Mouse (Mus musculus): ENCODE data around the gene Grb2. TPM values are rescaled to one million over a fixed set of nuclear protein-coding genes. Genes with fewer than 3 reads are reported as not detected.

The Grb2 gene
- polyA plus RNA-seq, 1 experiment from 2014 or later = 52.5 TPM

Other genes with a start within 250 kb of the Grb2 start
- 0.09 and 0.26 TPM in 2 replicates for gene Slc16a5, start 246.1 kb downstream of the Grb2 start, polyA plus RNA-seq (2014; fragmentation: Nextera tagmentation; extraction: Ambion mirVana)
- gene Armc7, start 232.9 kb downstream of the Grb2 start, polyA plus RNA-seq (2014; fragmentation: Nextera tagmentation; extraction: Ambion mirVana) = 7.7 and 8.8 TPM in 2 replicates
- 58.2 and 60.9 TPM in 2 replicates for gene Nt5c, start 216.7 kb downstream of the Grb2 start, polyA plus RNA-seq (2014; fragmentation: Nextera tagmentation; extraction: Ambion mirVana)
- 526 and 537 TPM in 2 replicates for gene Jpt1, start 194.2 kb downstream of the Grb2 start, polyA plus RNA-seq (2014; fragmentation: Nextera tagmentation; extraction: Ambion mirVana)
- gene Sumo2, start 172.3 kb downstream of the Grb2 start, polyA plus RNA-seq (2014; fragmentation: Nextera tagmentation; extraction: Ambion mirVana) = 1,466 and 1,467 TPM in 2 replicates
- gene Nup85, start 144.2 kb downstream of the Grb2 start, polyA plus RNA-seq (2014; fragmentation: Nextera tagmentation; extraction: Ambion mirVana) = 213 and 220 TPM in 2 replicates
- gene Mrps7, start 104.7 kb downstream of the Grb2 start, polyA plus RNA-seq (2014; fragmentation: Nextera tagmentation; extraction: Ambion mirVana) = 111 and 122 TPM in 2 replicates
- 21.3 and 26.5 TPM in 2 replicates for gene Gga3, start 104.5 kb downstream of the Grb2 start, polyA plus RNA-seq (2014; fragmentation: Nextera tagmentation; extraction: Ambion mirVana)
- 18.0 and 19.3 TPM in 2 replicates for gene Mif4gd, start 95.6 kb downstream of the Grb2 start, polyA plus RNA-seq (2014; fragmentation: Nextera tagmentation; extraction: Ambion mirVana)
- 30.3 and 32.6 TPM in 2 replicates for gene Slc25a19, start 80.3 kb downstream of the Grb2 start, polyA plus RNA-seq (2014; fragmentation: Nextera tagmentation; extraction: Ambion mirVana)
- 15.8 and 17.4 TPM in 2 replicates for gene Tmem94, start 56.8 kb upstream of the Grb2 start, polyA plus RNA-seq (2014; fragmentation: Nextera tagmentation; extraction: Ambion mirVana)
- 16.2 and 16.5 TPM in 2 replicates for gene Caskin2, start 105.0 kb upstream of the Grb2 start, polyA plus RNA-seq (2014; fragmentation: Nextera tagmentation; extraction: Ambion mirVana)
- 29.2 and 32.8 TPM in 2 replicates for gene Tsen54, start 106.1 kb upstream of the Grb2 start, polyA plus RNA-seq (2014; fragmentation: Nextera tagmentation; extraction: Ambion mirVana)
- 6.2 and 8.5 TPM in 2 replicates for gene Llgl2, start 115.5 kb upstream of the Grb2 start, polyA plus RNA-seq (2014; fragmentation: Nextera tagmentation; extraction: Ambion mirVana)
- 0.11 TPM in 1 of 2 replicates, not detected in the other for gene Myo15b, start 149.8 kb upstream of the Grb2 start, polyA plus RNA-seq (2014; fragmentation: Nextera tagmentation; extraction: Ambion mirVana)
- gene Smim5, start 191.4 kb upstream of the Grb2 start, polyA plus RNA-seq (2014; fragmentation: Nextera tagmentation; extraction: Ambion mirVana) = 1.3 and 2.0 TPM in 2 replicates
- gene Smim6, start 203.4 kb upstream of the Grb2 start, polyA plus RNA-seq (2014; fragmentation: Nextera tagmentation; extraction: Ambion mirVana) = 0.31 and 0.52 TPM in 2 replicates
- 50.7 and 56.2 TPM in 2 replicates for gene Sap30bp, start 224.7 kb upstream of the Grb2 start, polyA plus RNA-seq (2014; fragmentation: Nextera tagmentation; extraction: Ambion mirVana)
- gene Recql5, start 224.9 kb upstream of the Grb2 start, polyA plus RNA-seq (2014; fragmentation: Nextera tagmentation; extraction: Ambion mirVana) = 21.2 and 21.5 TPM in 2 replicates

Measured in limb, embryonic 11.5 days (tissue).